Mouse (Mus musculus): Measurements from ENCODE around the gene Inppl1. TPM values are rescaled to one million over a fixed set of nuclear protein-coding genes. Genes with fewer than 3 reads are reported as not detected.
A peak's percentile ranks its signal among the peaks of the same experiment; 100 is the strongest.

Inppl1 gene
- polyA plus RNA-seq (2012; rRNA removed) (111 and 152 TPM in 2 replicates), polyA plus RNA-seq (2014; fragmentation: Nextera tagmentation; extraction: Ambion mirVana) (30.5 and 44.5 TPM in 2 replicates)

DNA sequence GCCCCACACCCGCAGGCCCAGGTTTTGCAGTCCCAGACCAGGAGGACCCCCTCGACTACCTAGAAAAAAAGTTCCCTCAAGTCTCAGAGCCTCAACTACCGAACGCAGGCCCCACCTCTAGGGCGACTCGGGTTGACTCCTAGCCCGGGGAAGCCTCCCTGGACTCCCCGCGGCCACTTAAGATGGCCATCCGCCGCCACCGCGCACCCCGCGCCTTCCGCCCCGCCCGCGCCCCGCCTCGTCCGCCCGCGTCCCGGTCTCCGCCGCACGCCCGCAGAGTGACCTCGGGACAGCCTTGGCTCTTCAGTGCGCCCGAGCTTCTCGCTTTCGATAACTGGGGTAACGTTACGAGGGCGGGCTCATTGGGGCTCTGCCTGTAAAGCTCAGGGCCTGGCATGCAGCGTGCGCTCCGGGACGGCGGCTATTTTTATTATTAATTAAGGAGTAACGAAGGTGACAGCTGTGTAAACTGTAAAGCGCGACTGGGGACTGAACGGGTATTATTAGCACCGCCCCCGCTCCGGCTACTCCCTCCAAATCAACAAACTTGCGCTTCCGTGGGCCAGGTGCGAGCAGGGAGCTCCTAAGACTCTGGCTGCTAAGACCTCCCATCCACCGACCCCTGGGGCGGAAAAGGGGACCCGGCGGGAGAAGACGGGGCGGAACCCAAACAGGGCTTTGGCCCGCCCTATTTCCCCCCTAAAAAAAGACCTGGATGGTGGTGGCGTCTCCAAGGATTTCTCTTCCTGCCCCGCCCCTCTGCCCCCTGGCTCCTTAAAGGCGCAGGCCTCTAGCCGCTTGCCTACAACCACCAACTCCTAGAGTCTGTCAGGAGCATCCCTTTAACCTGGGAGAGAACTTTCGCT lies at the start of gene Inppl1:
Gene Inppl1, minus strand, starts transcription at position 624 of the 866 bp plus-strand sequence.
- TF ChIP-seq POLR2A (IDR thresholded peaks at IDR 0.05; ENCODE audit: borderline replicate concordance, extremely low read depth, insufficient read depth, insufficient read length), result no peak
- WGBS, result under 1% methylated on average over 61 of the region's 64 CpGs
- H3K27me3 ChIP-seq (ENCODE audit: control insufficient read depth, insufficient read depth, low read length), result no peaks in the 10 kb centered on the region
- H3K36me3 ChIP-seq (ENCODE audit: control insufficient read depth, insufficient read depth, low read length), result peaks cover 14% of the 10 kb centered on the region
- H3K4me3 ChIP-seq (replicated peaks; ENCODE audit: low read length), result peak within 1 kb of the TSS; percentile 74
- H3K4me2 ChIP-seq (replicated peaks; ENCODE audit: low read depth, low read length, severe bottlenecking), result peak within 1 kb of the TSS; percentile 82
- peak within 1 kb of the TSS; percentile 95 for H3K9ac ChIP-seq (ENCODE audit: low read depth, low read length, severe bottlenecking)
- DNase-seq (ENCODE audit: low spot score), result peak; percentile 95
- peak; percentile 82 for ATAC-seq (ENCODE audit: low FRiP score, low read depth)
- H3K4me1 ChIP-seq (ENCODE audit: control insufficient read depth, insufficient read depth, low read length), result peaks cover 29% of the 10 kb centered on the region
- no peaks in the 10 kb centered on the region for H3K9me3 ChIP-seq (ENCODE audit: control insufficient read depth, low read length)
- H3K27ac ChIP-seq (replicated peaks; ENCODE audit: low read depth, low read length), result peak within 1 kb of the TSS; percentile 96

DNA sequence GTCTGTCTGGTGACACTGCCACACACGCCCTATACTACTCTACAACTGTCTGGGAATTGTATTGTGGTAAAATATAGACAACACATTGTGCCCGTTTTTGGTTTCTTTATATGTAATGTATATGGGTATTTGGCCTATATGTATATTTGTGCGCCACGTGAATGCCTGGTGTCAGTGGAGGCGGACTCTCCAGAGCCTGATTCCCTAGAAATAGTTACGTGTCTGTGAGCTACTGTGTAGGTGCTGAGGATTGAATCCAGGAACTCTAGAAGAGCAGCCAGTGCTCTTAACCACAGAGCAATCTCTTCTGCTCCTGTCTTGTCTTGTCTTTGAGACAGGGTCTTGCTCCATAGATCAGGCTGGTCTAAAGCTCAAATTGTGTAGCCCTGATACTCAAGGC lies 48.2 kb upstream of the Inppl1 start:
- no peaks in the 10 kb centered on the region for H3K36me3 ChIP-seq (ENCODE audit: control insufficient read depth, insufficient read depth, low read length)
- TF ChIP-seq POLR2A (IDR thresholded peaks at IDR 0.05; ENCODE audit: borderline replicate concordance, extremely low read depth, insufficient read depth, insufficient read length), result no peak
- H3K27me3 ChIP-seq (ENCODE audit: control insufficient read depth, insufficient read depth, low read length), result no peaks in the 10 kb centered on the region
- ATAC-seq (ENCODE audit: low FRiP score, low read depth) (no peak), DNase-seq (ENCODE audit: low spot score) (no peak)
- no peak overlapping the region for H3K4me2 ChIP-seq (replicated peaks; ENCODE audit: low read depth, low read length, severe bottlenecking)
- H3K4me1 ChIP-seq (ENCODE audit: control insufficient read depth, insufficient read depth, low read length), result no peaks in the 10 kb centered on the region
- no peak overlapping the region for H3K4me3 ChIP-seq (replicated peaks; ENCODE audit: low read length)
- no peak overlapping the region for H3K9ac ChIP-seq (ENCODE audit: low read depth, low read length, severe bottlenecking)
- 82% methylated on average over 6 of the region's 6 CpGs for WGBS
- H3K27ac ChIP-seq (replicated peaks; ENCODE audit: low read depth, low read length), result no peak overlapping the region
- no peaks in the 10 kb centered on the region for H3K9me3 ChIP-seq (ENCODE audit: control insufficient read depth, low read length)

DNA sequence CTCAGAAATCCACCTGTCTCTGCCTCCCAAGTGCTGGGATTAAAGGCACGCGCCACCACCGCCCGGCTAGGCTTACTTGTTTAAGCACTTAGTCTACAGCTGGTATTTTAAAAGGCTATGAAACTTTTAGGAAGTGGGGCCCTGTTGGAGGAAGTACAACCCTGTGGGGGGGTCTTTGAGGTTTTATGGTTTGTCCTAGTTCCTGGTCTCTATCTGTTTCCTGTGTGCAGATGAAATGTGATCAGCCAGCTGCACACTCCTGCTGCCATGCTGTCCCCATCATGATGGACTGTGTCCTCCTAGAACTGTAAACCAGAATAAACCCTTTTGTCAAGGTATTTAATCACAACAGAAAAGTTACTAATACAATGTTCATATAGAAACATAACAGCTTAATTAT lies 46.1 kb upstream of the Inppl1 start:
- DNase-seq (ENCODE audit: low spot score) (no peak), ATAC-seq (ENCODE audit: low FRiP score, low read depth) (no peak)
- Histone ChIP-seq H3K4me3 (replicated peaks; ENCODE audit: low read length) (no peak overlapping the region), H3K9ac (ENCODE audit: low read depth, low read length, severe bottlenecking) (no peak overlapping the region), H3K9me3 (ENCODE audit: control insufficient read depth, low read length) (no peaks in the 10 kb centered on the region), H3K4me2 (replicated peaks; ENCODE audit: low read depth, low read length, severe bottlenecking) (no peak overlapping the region), H3K36me3 (ENCODE audit: control insufficient read depth, insufficient read depth, low read length) (no peaks in the 10 kb centered on the region), H3K4me1 (ENCODE audit: control insufficient read depth, insufficient read depth, low read length) (no peaks in the 10 kb centered on the region), H3K27ac (replicated peaks; ENCODE audit: low read depth, low read length) (no peak overlapping the region), H3K27me3 (ENCODE audit: control insufficient read depth, insufficient read depth, low read length) (no peaks in the 10 kb centered on the region)
- no peak for TF ChIP-seq POLR2A (IDR thresholded peaks at IDR 0.05; ENCODE audit: borderline replicate concordance, extremely low read depth, insufficient read depth, insufficient read length)
- WGBS, result 80% methylated on average over 4 of the region's 4 CpGs

DNA sequence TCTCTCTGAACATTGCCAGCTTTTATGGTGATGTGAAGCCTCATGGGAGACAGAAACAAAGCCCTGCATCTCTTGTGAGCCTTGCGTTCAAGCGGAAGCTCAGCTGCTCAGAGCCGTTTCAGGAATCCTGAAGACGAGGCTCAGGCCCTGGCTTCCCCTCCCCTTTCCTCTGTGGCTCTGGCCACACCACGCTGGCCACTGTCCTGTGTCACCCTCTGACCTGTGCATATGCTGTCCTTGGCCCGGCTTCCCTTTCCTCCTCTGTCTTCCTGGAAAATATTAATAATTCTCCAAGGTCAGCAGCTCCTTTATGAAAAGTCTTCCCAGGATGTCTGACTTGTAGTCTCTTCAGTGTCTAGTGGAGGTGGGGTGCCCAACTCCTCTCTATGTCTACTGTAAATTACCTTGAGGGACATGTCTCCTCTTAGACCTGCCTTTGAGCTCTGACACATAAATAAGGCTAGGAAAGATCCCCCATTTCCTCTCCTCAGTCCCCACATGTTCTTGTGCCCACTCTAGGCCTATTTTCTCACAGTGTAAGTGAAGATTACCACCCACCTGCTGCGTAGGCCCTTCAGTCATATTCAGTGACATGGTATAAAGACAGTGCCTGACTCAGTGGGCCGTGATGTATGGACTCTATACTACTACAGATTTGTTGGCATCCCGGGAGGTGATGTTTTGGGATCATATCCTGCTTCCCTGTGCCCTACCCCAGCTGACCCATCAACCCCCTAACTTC lies 44.6 kb upstream of the Inppl1 start:
- Histone ChIP-seq H3K27me3 (ENCODE audit: control insufficient read depth, insufficient read depth, low read length) (no peaks in the 10 kb centered on the region), H3K4me3 (replicated peaks; ENCODE audit: low read length) (no peak overlapping the region), H3K36me3 (ENCODE audit: control insufficient read depth, insufficient read depth, low read length) (no peaks in the 10 kb centered on the region), H3K9me3 (ENCODE audit: control insufficient read depth, low read length) (no peaks in the 10 kb centered on the region), H3K9ac (ENCODE audit: low read depth, low read length, severe bottlenecking) (no peak overlapping the region), H3K4me1 (ENCODE audit: control insufficient read depth, insufficient read depth, low read length) (no peaks in the 10 kb centered on the region), H3K4me2 (replicated peaks; ENCODE audit: low read depth, low read length, severe bottlenecking) (no peak overlapping the region), H3K27ac (replicated peaks; ENCODE audit: low read depth, low read length) (no peak overlapping the region)
- WGBS, result 76% methylated on average over 9 of the region's 9 CpGs
- ATAC-seq (ENCODE audit: low FRiP score, low read depth), result no peak
- no peak for TF ChIP-seq POLR2A (IDR thresholded peaks at IDR 0.05; ENCODE audit: borderline replicate concordance, extremely low read depth, insufficient read depth, insufficient read length)
- DNase-seq (ENCODE audit: low spot score), result no peak

DNA sequence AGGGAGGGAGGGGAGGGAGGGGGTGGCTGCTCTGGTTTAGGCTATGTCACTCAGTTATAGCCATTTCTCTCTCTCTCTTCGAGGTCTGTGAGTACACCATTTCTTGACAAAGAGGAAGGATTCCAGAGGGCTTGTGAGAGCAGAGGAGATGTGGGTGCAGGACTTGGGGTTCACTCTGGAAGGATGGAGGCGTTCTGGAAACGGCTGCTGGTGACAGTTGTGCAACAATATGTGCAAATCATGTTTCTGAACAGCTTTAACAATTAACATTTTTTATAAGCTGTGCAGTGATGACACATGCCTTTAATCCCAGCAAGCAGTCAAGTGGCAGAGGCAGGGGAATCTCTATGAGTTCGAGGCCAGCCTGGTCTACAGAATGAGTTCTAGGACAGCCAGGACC lies 42.8 kb upstream of the Inppl1 start:
- Histone ChIP-seq H3K27ac (replicated peaks; ENCODE audit: low read depth, low read length) (no peak overlapping the region), H3K27me3 (ENCODE audit: control insufficient read depth, insufficient read depth, low read length) (no peaks in the 10 kb centered on the region), H3K36me3 (ENCODE audit: control insufficient read depth, insufficient read depth, low read length) (no peaks in the 10 kb centered on the region), H3K4me3 (replicated peaks; ENCODE audit: low read length) (no peak overlapping the region), H3K4me1 (ENCODE audit: control insufficient read depth, insufficient read depth, low read length) (no peaks in the 10 kb centered on the region), H3K9me3 (ENCODE audit: control insufficient read depth, low read length) (no peaks in the 10 kb centered on the region), H3K4me2 (replicated peaks; ENCODE audit: low read depth, low read length, severe bottlenecking) (no peak overlapping the region), H3K9ac (ENCODE audit: low read depth, low read length, severe bottlenecking) (no peak overlapping the region)
- DNase-seq (ENCODE audit: low spot score) (no peak), ATAC-seq (ENCODE audit: low FRiP score, low read depth) (no peak)
- 68% methylated on average over 4 of the region's 4 CpGs for WGBS
- TF ChIP-seq POLR2A (IDR thresholded peaks at IDR 0.05; ENCODE audit: borderline replicate concordance, extremely low read depth, insufficient read depth, insufficient read length), result no peak

Data from limb, embryonic 14.5 days (tissue).